Mouse (Mus musculus) neural tube, embryonic 11.5 days (tissue): ENCODE data around the gene Fmnl2. TPM values are rescaled to one million over a fixed set of nuclear protein-coding genes. Genes with fewer than 3 reads are reported as not detected.

Experiments used
- ATAC-seq: fragments of 200-750 bp; cut with Nextera tagmentation; 2 replicates; pipeline ENCODE4 v1.8.0; 2017; ENCODE audit warnings: moderate number of reproducible peaks, mild to moderate bottlenecking, moderate TSS enrichment, moderate library complexity; ENCODE audit not compliant: insufficient read depth, low FRiP score, low TSS enrichment
- DNase-seq: peaks from one replicate; pipeline ENCODE4 v3.0.0-alpha.2; 2015; ENCODE audit warnings: low spot score
- H3K27ac ChIP-seq: fragments of 300-500 bp; sonication (generic); 2 replicates; pipeline ENCODE4 v1.5.1; 2014; ENCODE audit warnings: low read depth, mild to moderate bottlenecking, low read length
- H3K27me3 ChIP-seq: fragments of 300-500 bp; sonication (generic); 2 replicates; pipeline ENCODE4 v1.6.1; 2014; ENCODE audit warnings: mild to moderate bottlenecking, low read length, mixed read lengths; ENCODE audit not compliant: control insufficient read depth, insufficient read depth
- H3K36me3 ChIP-seq: fragments of 300-500 bp; sonication (generic); 2 replicates; pipeline ENCODE4 v1.6.1; 2014; ENCODE audit warnings: mild to moderate bottlenecking, low read length, moderate library complexity, mixed read lengths; ENCODE audit not compliant: control insufficient read depth, insufficient read depth
- H3K4me1 ChIP-seq: fragments of 300-500 bp; sonication (generic); 2 replicates; pipeline ENCODE4 v1.6.1; 2014; ENCODE audit warnings: low read length, mixed read lengths; ENCODE audit not compliant: control insufficient read depth, insufficient read depth
- H3K4me2 ChIP-seq: fragments of 300-500 bp; sonication (generic); 2 replicates; pipeline ENCODE4 v1.6.1; 2014; ENCODE audit warnings: low read depth, mild to moderate bottlenecking, moderate library complexity
- H3K4me3 ChIP-seq: fragments of 300-500 bp; sonication (generic); 2 replicates; pipeline ENCODE4 v1.5.1; 2014; ENCODE audit warnings: low read depth, low read length
- H3K9ac ChIP-seq: fragments of 300-500 bp; sonication (generic); 2 replicates; pipeline ENCODE4 v1.6.1; 2014; ENCODE audit warnings: mild to moderate bottlenecking, low read length
- H3K9me3 ChIP-seq: fragments of 300-500 bp; sonication (generic); 2 replicates; pipeline ENCODE4 v1.6.1; 2016; ENCODE audit warnings: low read length; ENCODE audit not compliant: control insufficient read depth
- WGBS: fragments of 180-500 bp; shearing (Covaris S2); extraction: QIAGEN DNeasy Blood & Tissue Kit; methylation state at CpG from one replicate; pipeline ENCODE4 v1.1.7; 2014; 5-methylcytosine and 5-hydroxymethylcytosine counted together
- polyA plus RNA-seq: library from polyadenylated mRNA; unstranded; fragments of >200 nt; fragmentation: Nextera tagmentation; extraction: Ambion mirVana; gene quantifications from 2 replicates; pipeline ENCODE4 v1.2.1, GENCODE M21; 2014

Gene Fmnl2
- polyA plus RNA-seq, 1 experiment from 2014 or later: 7.8 TPM

- Histone ChIP-seq H3K4me2 (peak overlapping the region; percentile 91), H3K9me3 (no peaks in the 10 kb centered on the region), H3K4me3 (peak overlapping the region; percentile 76), H3K27me3 (no peaks in the 10 kb centered on the region), H3K4me1 (peaks cover 19% of the 10 kb centered on the region), H3K36me3 (no peaks in the 10 kb centered on the region), H3K9ac (peak overlapping the region; percentile 85), H3K27ac (0 out of 2 replicates have a peak overlapping the region, but pooled peaks have one; percentile 6)
- ATAC-seq (no peak), DNase-seq (no peak)
- WGBS: 9% methylated on average over 7 of the region's 7 CpGs
Measured at GRCm38 (mm10) chr2:52859466-52859840, 1.8 kb downstream of the Fmnl2 start.

- ATAC-seq (no peak), DNase-seq (no peak)
- Histone ChIP-seq H3K9me3 (no peaks in the 10 kb centered on the region), H3K27ac (no peak overlapping the region), H3K4me1 (peaks cover 19% of the 10 kb centered on the region), H3K4me3 (peak overlapping the region; percentile 76), H3K36me3 (no peaks in the 10 kb centered on the region), H3K9ac (0 out of 2 replicates have a peak overlapping the region, but pooled peaks have one; percentile 20), H3K27me3 (no peaks in the 10 kb centered on the region), H3K4me2 (peak overlapping the region; percentile 91)
- WGBS: 20% methylated on average over 8 of the region's 8 CpGs
Measured at GRCm38 (mm10) chr2:52860111-52860775, 2.6 kb downstream of the Fmnl2 start.

- Histone ChIP-seq H3K9ac (no peak overlapping the region), H3K9me3 (no peaks in the 10 kb centered on the region), H3K36me3 (no peaks in the 10 kb centered on the region), H3K27me3 (no peaks in the 10 kb centered on the region), H3K4me3 (no peak overlapping the region), H3K4me1 (peaks cover 19% of the 10 kb centered on the region), H3K27ac (no peak overlapping the region), H3K4me2 (no peak overlapping the region)
- DNase-seq (no peak), ATAC-seq (no peak)
- 87% methylated on average over 9 of the region's 9 CpGs for WGBS
Measured at GRCm38 (mm10) chr2:52862046-52862759, 4.5 kb downstream of the Fmnl2 start.

GRCm38 (mm10) chr2:52862760-52863124 lies 5.1 kb downstream of the Fmnl2 start:
- Histone ChIP-seq H3K27ac (no peak overlapping the region), H3K36me3 (0 out of 2 replicates have a peak, but pooled peaks cover 1% of the 10 kb centered on the region), H3K4me3 (no peak overlapping the region), H3K9me3 (no peaks in the 10 kb centered on the region), H3K4me2 (no peak overlapping the region), H3K27me3 (no peaks in the 10 kb centered on the region), H3K4me1 (peaks cover 19% of the 10 kb centered on the region), H3K9ac (no peak overlapping the region)
- WGBS: 79% methylated on average over 4 of the region's 4 CpGs
- ATAC-seq (no peak), DNase-seq (no peak)

GRCm38 (mm10) chr2:52864635-52865034 lies 7.0 kb downstream of the Fmnl2 start:
- Histone ChIP-seq H3K4me3 (no peak overlapping the region), H3K36me3 (0 out of 2 replicates have a peak, but pooled peaks cover 2% of the 10 kb centered on the region), H3K4me1 (peaks cover 12% of the 10 kb centered on the region), H3K9me3 (no peaks in the 10 kb centered on the region), H3K9ac (no peak overlapping the region), H3K27me3 (no peaks in the 10 kb centered on the region), H3K27ac (no peak overlapping the region), H3K4me2 (no peak overlapping the region)
- ATAC-seq (no peak), DNase-seq (no peak)
- 96% methylated on average over 7 of the region's 7 CpGs for WGBS

DNA sequence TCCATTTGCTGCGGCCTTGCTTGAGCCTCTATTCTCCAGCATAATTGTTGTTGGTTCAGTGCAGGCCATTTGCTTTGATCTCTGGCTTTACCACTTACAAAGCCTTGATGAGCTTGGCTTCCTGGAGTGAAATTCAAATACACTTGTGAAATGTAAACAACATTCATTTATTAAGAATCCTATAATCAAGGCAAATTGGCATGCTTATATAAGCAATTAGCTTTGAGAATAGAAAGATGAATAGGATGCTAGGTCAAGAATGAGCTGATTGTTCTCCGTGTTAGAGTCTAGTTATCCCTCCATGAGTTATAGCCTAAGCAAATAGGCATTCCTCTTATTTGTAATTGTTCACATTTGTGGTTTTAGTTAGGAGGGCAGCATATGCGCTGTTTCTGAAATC lies 8.5 kb downstream of the Fmnl2 start:
- no peak for ATAC-seq
- H3K27ac ChIP-seq: no peak overlapping the region
- no peak overlapping the region for H3K9ac ChIP-seq
- H3K36me3 ChIP-seq: 0 out of 2 replicates have a peak, but pooled peaks cover 2% of the 10 kb centered on the region
- H3K9me3 ChIP-seq: no peaks in the 10 kb centered on the region
- H3K4me2 ChIP-seq: no peak overlapping the region
- H3K27me3 ChIP-seq: no peaks in the 10 kb centered on the region
- no peaks in the 10 kb centered on the region; the same call in 1 of the 2 replicates for H3K4me1 ChIP-seq
- H3K4me3 ChIP-seq: no peak overlapping the region
- no peak for DNase-seq
- 52% methylated on average over 3 of the region's 3 CpGs for WGBS

- Histone ChIP-seq H3K27me3 (no peaks in the 10 kb centered on the region), H3K36me3 (0 out of 2 replicates have a peak, but pooled peaks cover 2% of the 10 kb centered on the region), H3K27ac (no peak overlapping the region), H3K4me3 (no peak overlapping the region), H3K9me3 (no peaks in the 10 kb centered on the region), H3K4me2 (no peak overlapping the region), H3K4me1 (no peaks in the 10 kb centered on the region), H3K9ac (no peak overlapping the region)
- WGBS: 86% methylated on average over 9 of the region's 9 CpGs
- no peak for DNase-seq
- no peak for ATAC-seq
Measured at GRCm38 (mm10) chr2:52867781-52868180, 10.1 kb downstream of the Fmnl2 start.

GRCm38 (mm10) chr2:52868181-52868580 lies 10.5 kb downstream of the Fmnl2 start:
- 61% methylated on average over 5 of the region's 5 CpGs for WGBS
- no peak for ATAC-seq

DNA sequence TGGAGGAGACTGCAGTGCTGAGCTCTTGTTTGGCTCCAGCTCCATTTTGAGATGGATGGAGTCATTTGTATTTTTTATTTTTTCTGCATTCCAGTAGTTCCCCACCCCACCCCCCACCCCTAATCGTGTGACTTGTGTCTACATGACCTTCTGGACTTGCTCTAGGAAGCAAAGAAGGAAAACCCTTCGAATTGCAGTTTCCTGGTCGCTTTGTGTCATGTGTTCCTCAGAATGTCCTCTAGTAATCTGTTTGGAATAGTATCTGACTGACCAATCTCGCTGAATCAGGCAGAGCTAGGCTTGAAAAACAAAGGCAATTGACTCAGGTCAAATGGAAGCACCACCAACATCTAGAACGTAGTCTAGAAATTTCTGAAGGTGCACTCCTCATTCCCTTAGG lies 15.0 kb downstream of the Fmnl2 start:
- Histone ChIP-seq H3K27me3 (no peaks in the 10 kb centered on the region), H3K4me3 (no peak overlapping the region), H3K4me1 (no peaks in the 10 kb centered on the region), H3K4me2 (no peak overlapping the region), H3K9me3 (no peaks in the 10 kb centered on the region), H3K9ac (no peak overlapping the region), H3K27ac (no peak overlapping the region), H3K36me3 (0 out of 2 replicates have a peak, but pooled peaks cover 2% of the 10 kb centered on the region)
- 77% methylated on average over 5 of the region's 5 CpGs for WGBS
- ATAC-seq (no peak), DNase-seq (no peak)

More at GRCm38 (mm10) chr2:52868181-52868580, 10.5 kb downstream of the Fmnl2 start:
- H3K9me3 ChIP-seq: no peaks in the 10 kb centered on the region
- no peak overlapping the region for H3K9ac ChIP-seq
- 0 out of 2 replicates have a peak, but pooled peaks cover 2% of the 10 kb centered on the region for H3K36me3 ChIP-seq
- H3K27ac ChIP-seq: no peak overlapping the region
- H3K4me1 ChIP-seq: no peaks in the 10 kb centered on the region
- no peak overlapping the region for H3K4me2 ChIP-seq
- no peak for DNase-seq
- no peaks in the 10 kb centered on the region for H3K27me3 ChIP-seq
- no peak overlapping the region for H3K4me3 ChIP-seq
